Mouse (Mus musculus): ENCODE data around the gene Gm21962. TPM values are rescaled to one million over a fixed set of nuclear protein-coding genes. Genes with fewer than 3 reads are reported as not detected.

Gm21962 gene
- total and polyA plus RNA-seq, 2 experiments from 2014 or later, result 0.19 TPM; not detected in 1

GRCm38 (mm10) chr3:137652853-137653252 is 18.5 kb upstream of the Gm21962 start:
- TF ChIP-seq CTCF (IDR thresholded peaks at IDR 0.05; ENCODE audit: low read depth), result no peak
- H3K4me1 ChIP-seq (ENCODE audit: insufficient read depth), result no peaks in the 10 kb centered on the region
- 94% methylated on average over 2 of the region's 2 CpGs for WGBS
- no peak overlapping the region for H3K4me2 ChIP-seq (ENCODE audit: low read depth)
- H3K4me3 ChIP-seq (ENCODE audit: low read depth, low read length), result no peak overlapping the region
- no peak for DNase-seq
- no peaks in the 10 kb centered on the region for H3K9me3 ChIP-seq (ENCODE audit: low read length)
- H3K27ac ChIP-seq (ENCODE audit: low read depth, low read length), result no peak overlapping the region
- no peak overlapping the region for H3K9ac ChIP-seq
- no peaks in the 10 kb centered on the region for H3K27me3 ChIP-seq (ENCODE audit: insufficient read depth, low read length)
- ATAC-seq, result no peak
- H3K36me3 ChIP-seq (ENCODE audit: insufficient read depth), result no peaks in the 10 kb centered on the region

- Histone ChIP-seq H3K36me3 (ENCODE audit: insufficient read depth) (no peaks in the 10 kb centered on the region), H3K27ac (ENCODE audit: low read depth, low read length) (peak overlapping the region; percentile 35; the same call in 1 of the 2 replicates), H3K4me1 (ENCODE audit: insufficient read depth) (peaks cover 18% of the 10 kb centered on the region), H3K9ac (no peak overlapping the region; the same call in 1 of the 2 replicates), H3K4me3 (ENCODE audit: low read depth, low read length) (no peak overlapping the region), H3K9me3 (ENCODE audit: low read length) (no peaks in the 10 kb centered on the region), H3K27me3 (ENCODE audit: insufficient read depth, low read length) (no peaks in the 10 kb centered on the region), H3K4me2 (ENCODE audit: low read depth) (no peak overlapping the region)
- WGBS, result 5% methylated on average over 3 of the region's 3 CpGs
- peak; percentile 63 for DNase-seq
- ATAC-seq, result peak; percentile 64
- no peak for TF ChIP-seq CTCF (IDR thresholded peaks at IDR 0.05; ENCODE audit: low read depth)
These were observed 9.6 kb downstream of the Gm21962 start for GRCm38 (mm10) chr3:137680923-137681322.

- H3K27me3 ChIP-seq (ENCODE audit: insufficient read depth, low read length), result no peaks in the 10 kb centered on the region
- ATAC-seq, result peak; percentile 98
- peak overlapping the region; percentile 31 for H3K4me2 ChIP-seq (ENCODE audit: low read depth)
- 4% methylated on average over 7 of the region's 7 CpGs for WGBS
- H3K9ac ChIP-seq, result peak overlapping the region; percentile 31; the same call in 1 of the 2 replicates
- H3K9me3 ChIP-seq (ENCODE audit: low read length), result no peaks in the 10 kb centered on the region
- peaks cover 18% of the 10 kb centered on the region for H3K4me1 ChIP-seq (ENCODE audit: insufficient read depth)
- H3K36me3 ChIP-seq (ENCODE audit: insufficient read depth), result no peaks in the 10 kb centered on the region
- TF ChIP-seq CTCF (IDR thresholded peaks at IDR 0.05; ENCODE audit: low read depth), result no peak
- peak overlapping the region; percentile 64 for H3K27ac ChIP-seq (ENCODE audit: low read depth, low read length)
- peak; percentile 90 for DNase-seq
- H3K4me3 ChIP-seq (ENCODE audit: low read depth, low read length), result no peak overlapping the region
These were observed 11.8 kb downstream of the Gm21962 start for GRCm38 (mm10) chr3:137682911-137683806.

- ATAC-seq, result peak; percentile 57
These were observed 12.6 kb downstream of the Gm21962 start for GRCm38 (mm10) chr3:137683807-137684403.

GRCm38 (mm10) chr3:137686932-137687331 is 15.6 kb downstream of the Gm21962 start:
- no peak overlapping the region for H3K4me3 ChIP-seq (ENCODE audit: low read depth, low read length)
- WGBS, result 95% methylated on average over 2 of the region's 2 CpGs
- DNase-seq (no peak), ATAC-seq (no peak)
- TF ChIP-seq CTCF (IDR thresholded peaks at IDR 0.05; ENCODE audit: low read depth), result no peak
- no peaks in the 10 kb centered on the region for H3K9me3 ChIP-seq (ENCODE audit: low read length)
- H3K36me3 ChIP-seq (ENCODE audit: insufficient read depth), result no peaks in the 10 kb centered on the region
- H3K4me1 ChIP-seq (ENCODE audit: insufficient read depth), result peaks cover 14% of the 10 kb centered on the region
- no peak overlapping the region for H3K27ac ChIP-seq (ENCODE audit: low read depth, low read length)
- H3K9ac ChIP-seq, result no peak overlapping the region
- no peak overlapping the region for H3K4me2 ChIP-seq (ENCODE audit: low read depth)
- H3K27me3 ChIP-seq (ENCODE audit: insufficient read depth, low read length), result no peaks in the 10 kb centered on the region

More at GRCm38 (mm10) chr3:137683807-137684403, 12.6 kb downstream of the Gm21962 start:
- H3K4me3 ChIP-seq (ENCODE audit: low read depth, low read length), result no peak overlapping the region
- H3K4me2 ChIP-seq (ENCODE audit: low read depth), result peak overlapping the region; percentile 31
- H3K27me3 ChIP-seq (ENCODE audit: insufficient read depth, low read length), result no peaks in the 10 kb centered on the region
- peaks cover 18% of the 10 kb centered on the region for H3K4me1 ChIP-seq (ENCODE audit: insufficient read depth)
- peak overlapping the region; percentile 64 for H3K27ac ChIP-seq (ENCODE audit: low read depth, low read length)
- H3K9me3 ChIP-seq (ENCODE audit: low read length), result no peaks in the 10 kb centered on the region
- DNase-seq, result peak; percentile 22
- 8% methylated on average over 6 of the region's 6 CpGs for WGBS
- TF ChIP-seq CTCF (IDR thresholded peaks at IDR 0.05; ENCODE audit: low read depth), result no peak
- no peaks in the 10 kb centered on the region for H3K36me3 ChIP-seq (ENCODE audit: insufficient read depth)
- H3K9ac ChIP-seq, result peak overlapping the region; percentile 31; the same call in 1 of the 2 replicates

- Histone ChIP-seq H3K9me3 (ENCODE audit: low read length) (no peaks in the 10 kb centered on the region), H3K9ac (no peak overlapping the region), H3K27me3 (ENCODE audit: insufficient read depth, low read length) (no peaks in the 10 kb centered on the region), H3K4me2 (ENCODE audit: low read depth) (no peak overlapping the region), H3K36me3 (ENCODE audit: insufficient read depth) (no peaks in the 10 kb centered on the region), H3K27ac (ENCODE audit: low read depth, low read length) (no peak overlapping the region), H3K4me3 (ENCODE audit: low read depth, low read length) (no peak overlapping the region), H3K4me1 (ENCODE audit: insufficient read depth) (no peaks in the 10 kb centered on the region)
- no peak for TF ChIP-seq CTCF (IDR thresholded peaks at IDR 0.05; ENCODE audit: low read depth)
- ATAC-seq (no peak), DNase-seq (no peak)
These were observed 20.2 kb downstream of the Gm21962 start for GRCm38 (mm10) chr3:137691503-137691902.

- Histone ChIP-seq H3K36me3 (ENCODE audit: insufficient read depth) (no peaks in the 10 kb centered on the region), H3K4me3 (ENCODE audit: low read depth, low read length) (no peak overlapping the region), H3K27ac (ENCODE audit: low read depth, low read length) (no peak overlapping the region), H3K9me3 (ENCODE audit: low read length) (no peaks in the 10 kb centered on the region), H3K4me1 (ENCODE audit: insufficient read depth) (no peaks in the 10 kb centered on the region; the same call in 1 of the 2 replicates), H3K4me2 (ENCODE audit: low read depth) (no peak overlapping the region), H3K27me3 (ENCODE audit: insufficient read depth, low read length) (no peaks in the 10 kb centered on the region), H3K9ac (no peak overlapping the region)
- TF ChIP-seq CTCF (IDR thresholded peaks at IDR 0.05; ENCODE audit: low read depth), result no peak
- ATAC-seq (no peak), DNase-seq (no peak)
- WGBS, result 47% methylated on average over 2 of the region's 2 CpGs
These were observed 44.6 kb downstream of the Gm21962 start for GRCm38 (mm10) chr3:137715946-137716345.

All from forebrain, postnatal 0 days (tissue).